ENCODE assay signal across 9 mouse cellular contexts in genomic region chr1:189026885-189027284, GRCm38 (mm10). TPM values are rescaled to one million over a fixed set of nuclear protein-coding genes. Genes with fewer than 3 reads are reported as not detected.
A peak's percentile ranks its signal among the peaks of the same experiment; 100 is the strongest.
DNase-seq lines count a peak whose midpoint lies in the region; ATAC-seq and TF ChIP-seq lines count a peak whose summit lies in the region.
"Had no signal": no experiment of that assay in that cellular context is flagged by ENCODE, and none has a peak within 500 bp of the region (broad histone marks: within the 10 kb centered on the region; RNA-seq: fewer than 3 reads in every experiment).

No protein-coding gene starts in this region.

- no peak overlapping the region for H3K9ac ChIP-seq in hindbrain, embryonic 13.5 days

- no peak overlapping the region for H3K4me2 ChIP-seq in hindbrain, embryonic 13.5 days

- TF ChIP-seq POLR2A in thymus, adult 2 months (IDR thresholded peaks at IDR 0.05; ENCODE audit: control insufficient read depth, extremely low read depth, insufficient read depth, low read length, poor library complexity): no peak

- no peak for TF ChIP-seq CTCF in thymus, adult 2 months (IDR thresholded peaks at IDR 0.05; ENCODE audit: borderline replicate concordance, control insufficient read depth, extremely low read depth, insufficient read depth, low read length, poor library complexity)

- WGBS in hindbrain, embryonic 10.5 days: 67% methylated on average over 8 of the region's 8 CpGs
- WGBS in hindbrain, embryonic 13.5 days: 60% methylated on average over 8 of the region's 8 CpGs
- 61% methylated on average over 8 of the region's 8 CpGs for WGBS in thymus, adult 2 months

- no peak overlapping the region for H3K4me3 ChIP-seq in hindbrain, embryonic 10.5 days
- no peak overlapping the region for H3K4me3 ChIP-seq in hindbrain, embryonic 13.5 days
- H3K4me3 ChIP-seq in thymus, adult 2 months (ENCODE audit: control insufficient read depth, insufficient read depth, low read length): no peak overlapping the region

- no peak for ATAC-seq in hindbrain, embryonic 13.5 days (ENCODE audit: low FRiP score)
- no peak for ATAC-seq in megakaryocyte-erythroid progenitor cell, adult 5-6 weeks (replicated peaks; ENCODE audit: low FRiP score, low TSS enrichment, poor library complexity, severe bottlenecking)

- H3K27me3 ChIP-seq in hindbrain, embryonic 10.5 days (ENCODE audit: insufficient read depth, poor library complexity, severe bottlenecking): no peaks in the 10 kb centered on the region
- no peaks in the 10 kb centered on the region for H3K27me3 ChIP-seq in hindbrain, embryonic 13.5 days
- H3K27me3 ChIP-seq in thymus, adult 2 months (ENCODE audit: control insufficient read depth, insufficient read depth, low read length): no peaks in the 10 kb centered on the region

- peak; percentile 20 for DNase-seq in hindbrain, embryonic 10.5 days (ENCODE audit: low spot score)
- peak; percentile 6 for DNase-seq in thymus, postnatal 14 days
- DNase-seq in thymus, adult 18-20 months: no peak
- DNase-seq in embryo, embryonic 11 days: peak; percentile 70
- DNase-seq in mesoderm, embryonic 11.5 days (ENCODE audit: low read depth, low spot score): peak; percentile 55
- no peak for DNase-seq in thymus, adult 2 months

- no peak overlapping the region for H3K27ac ChIP-seq in hindbrain, embryonic 10.5 days
- no peak overlapping the region for H3K27ac ChIP-seq in hindbrain, embryonic 13.5 days
- no peak overlapping the region for H3K27ac ChIP-seq in thymus, adult 2 months (ENCODE audit: control insufficient read depth, insufficient read depth, low read length)
- H3K27ac ChIP-seq: macrophage had no signal

- H3K36me3 ChIP-seq in hindbrain, embryonic 10.5 days: no peaks in the 10 kb centered on the region
- no peaks in the 10 kb centered on the region for H3K36me3 ChIP-seq in hindbrain, embryonic 13.5 days
- no peaks in the 10 kb centered on the region for H3K36me3 ChIP-seq in thymus, adult 2 months (ENCODE audit: control insufficient read depth, insufficient read depth, low read length)

- no peaks in the 10 kb centered on the region for H3K9me3 ChIP-seq in hindbrain, embryonic 10.5 days
- no peaks in the 10 kb centered on the region for H3K9me3 ChIP-seq in hindbrain, embryonic 13.5 days

- no peaks in the 10 kb centered on the region for H3K4me1 ChIP-seq in hindbrain, embryonic 10.5 days (replicated peaks)
- H3K4me1 ChIP-seq in hindbrain, embryonic 13.5 days (replicated peaks): no peaks in the 10 kb centered on the region
- H3K4me1 ChIP-seq in thymus, adult 2 months (replicated peaks; ENCODE audit: control insufficient read depth, insufficient read depth, low read length): no peaks in the 10 kb centered on the region

RNA-seq across cellular contexts. Expression of gene Kctd3, which starts 19.2 kb away (rescaled TPM):
- polyA plus RNA-seq in hindbrain, embryonic 10.5 days (2016; fragmentation: Nextera tagmentation; extraction: Ambion mirVana): 29.1 and 31.6 TPM in 2 replicates
- polyA plus RNA-seq in hindbrain, embryonic 13.5 days (2015; fragmentation: Nextera tagmentation; extraction: Ambion mirVana): 34.4 and 36.2 TPM in 2 replicates
- total RNA-seq in megakaryocyte-erythroid progenitor cell, adult 5-6 weeks (2014; fragmentation: Nextera tagmentation): 25.1 and 27.4 TPM in 2 replicates
- 17.7 and 37.2 TPM in 2 replicates for total RNA-seq in megakaryocyte-erythroid progenitor cell, adult 5-6 weeks (2017)
- polyA plus RNA-seq in thymus, adult 2 months (2012; rRNA removed): 45.3 and 46.5 TPM in 2 replicates

Comparison
In these comparisons a context has a peak if more than half of its experiments do, and no peak if none do; other contexts are left out.
1. DNase-seq: peak in hindbrain, embryonic 10.5 days (single experiment), thymus, postnatal 14 days (single experiment), embryo, embryonic 11 days (single experiment) and mesoderm, embryonic 11.5 days (single experiment); none in thymus, adult 18-20 months (0 of 2) and thymus, adult 2 months (single experiment).